Mouse (Mus musculus) embryonic facial prominence, embryonic 11.5 days (tissue): Measurements from ENCODE around the gene B230118H07Rik. TPM values are rescaled to one million over a fixed set of nuclear protein-coding genes. Genes with fewer than 3 reads are reported as not detected.

Experiments used
- ATAC-seq: fragments of 200-750 bp; cut with Nextera tagmentation; replicated peaks from 2 replicates; pipeline ENCODE4 v1.8.0; 2017; ENCODE audit warnings: low read depth; ENCODE audit not compliant: insufficient number of reproducible peaks, low FRiP score, low TSS enrichment
- DNase-seq: peaks from one replicate; pipeline ENCODE4 v3.0.0-alpha.2; 2015; ENCODE audit warnings: low spot score
- H3K27ac ChIP-seq: fragments of 300-500 bp; sonication (generic); replicated peaks from 2 replicates; pipeline ENCODE4 v1.5.1; 2014; ENCODE audit warnings: mild to moderate bottlenecking, low read depth, low read length, control low read depth
- H3K27me3 ChIP-seq: fragments of 300-500 bp; sonication (generic); 2 replicates; pipeline ENCODE4 v1.6.1; 2014; ENCODE audit warnings: mild to moderate bottlenecking, low read length, moderate library complexity, mixed read lengths; ENCODE audit not compliant: control insufficient read depth, insufficient read depth
- H3K36me3 ChIP-seq: fragments of 300-500 bp; sonication (generic); replicated peaks from 2 replicates; pipeline ENCODE4 v1.6.1; 2014; ENCODE audit warnings: low read depth, mild to moderate bottlenecking, low read length, moderate library complexity, mixed read lengths; ENCODE audit not compliant: control insufficient read depth, insufficient read depth
- H3K4me1 ChIP-seq: fragments of 300-500 bp; sonication (generic); 2 replicates; pipeline ENCODE4 v1.6.1; 2014; ENCODE audit warnings: low read length, mixed read lengths; ENCODE audit not compliant: control insufficient read depth, insufficient read depth
- H3K4me2 ChIP-seq: fragments of 300-500 bp; sonication (generic); 2 replicates; pipeline ENCODE4 v1.6.1; 2014; ENCODE audit warnings: low read depth, mild to moderate bottlenecking, control low read depth, low read length, moderate library complexity
- H3K4me3 ChIP-seq: fragments of 300-500 bp; sonication (generic); 2 replicates; pipeline ENCODE4 v1.5.1; 2014; ENCODE audit warnings: low read depth, low read length, control low read depth
- H3K9ac ChIP-seq: fragments of 300-500 bp; sonication (generic); replicated peaks from 2 replicates; pipeline ENCODE4 v1.6.1; 2014; ENCODE audit warnings: mild to moderate bottlenecking, control low read depth, low read length
- H3K9me3 ChIP-seq: fragments of 300-500 bp; sonication (generic); replicated peaks from 2 replicates; pipeline ENCODE4 v1.6.1; 2016; ENCODE audit warnings: mild to moderate bottlenecking, low read length, inconsistent platforms, mixed read lengths; ENCODE audit not compliant: control insufficient read depth
- WGBS: fragments of 180-500 bp; shearing (Covaris S2); extraction: QIAGEN DNeasy Blood & Tissue Kit; methylation state at CpG from one replicate; pipeline ENCODE4 v1.1.7; 2014; 5-methylcytosine and 5-hydroxymethylcytosine counted together
- polyA plus RNA-seq: library from polyadenylated mRNA; unstranded; fragments of >200 nt; fragmentation: Nextera tagmentation; extraction: Ambion mirVana; gene quantifications from 2 replicates; pipeline ENCODE4 v1.2.1, GENCODE M21; 2014

Gene B230118H07Rik
- polyA plus RNA-seq, 1 experiment from 2014 or later: 63.7 TPM

DNA sequence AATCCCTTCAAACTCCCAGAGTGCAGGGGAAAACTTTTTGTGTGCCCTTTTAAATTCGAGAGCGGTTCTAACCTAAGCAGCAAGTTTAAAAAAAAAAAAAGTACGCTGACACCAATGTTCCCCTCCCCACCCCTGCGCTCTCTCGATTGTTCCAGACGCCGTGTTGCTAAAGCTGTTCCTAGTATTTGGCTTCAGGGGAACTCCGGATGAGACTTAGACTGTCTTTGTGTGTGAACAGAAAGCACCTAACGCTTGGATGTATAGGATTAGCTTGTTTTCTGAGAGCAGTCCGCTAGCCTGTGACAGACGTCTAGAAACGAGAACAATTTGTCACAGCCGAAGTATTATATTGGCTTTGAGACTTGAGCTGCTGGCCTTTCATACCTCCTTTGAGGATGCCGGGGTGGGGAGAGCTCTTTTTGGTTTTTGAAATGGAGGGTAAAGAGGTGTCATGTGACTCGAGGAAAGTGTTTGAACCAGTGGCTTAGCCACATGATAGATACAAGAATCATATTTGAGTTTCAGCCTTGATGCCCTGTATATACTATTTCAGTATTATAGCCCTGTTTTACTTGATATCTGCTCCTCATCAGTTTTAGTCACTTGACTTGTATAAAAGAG is 29.9 kb upstream of the B230118H07Rik start:
- WGBS: 3% methylated on average over 15 of the region's 15 CpGs
- Histone ChIP-seq H3K9me3 (no peaks in the 10 kb centered on the region), H3K27me3 (no peaks in the 10 kb centered on the region), H3K27ac (no peak overlapping the region), H3K4me1 (no peaks in the 10 kb centered on the region), H3K4me3 (peak overlapping the region; percentile 88), H3K9ac (no peak overlapping the region; the same call in 1 of the 2 replicates), H3K36me3 (no peaks in the 10 kb centered on the region), H3K4me2 (peak overlapping the region; percentile 50)
- DNase-seq: peak; percentile 30
- no peak for ATAC-seq

DNA sequence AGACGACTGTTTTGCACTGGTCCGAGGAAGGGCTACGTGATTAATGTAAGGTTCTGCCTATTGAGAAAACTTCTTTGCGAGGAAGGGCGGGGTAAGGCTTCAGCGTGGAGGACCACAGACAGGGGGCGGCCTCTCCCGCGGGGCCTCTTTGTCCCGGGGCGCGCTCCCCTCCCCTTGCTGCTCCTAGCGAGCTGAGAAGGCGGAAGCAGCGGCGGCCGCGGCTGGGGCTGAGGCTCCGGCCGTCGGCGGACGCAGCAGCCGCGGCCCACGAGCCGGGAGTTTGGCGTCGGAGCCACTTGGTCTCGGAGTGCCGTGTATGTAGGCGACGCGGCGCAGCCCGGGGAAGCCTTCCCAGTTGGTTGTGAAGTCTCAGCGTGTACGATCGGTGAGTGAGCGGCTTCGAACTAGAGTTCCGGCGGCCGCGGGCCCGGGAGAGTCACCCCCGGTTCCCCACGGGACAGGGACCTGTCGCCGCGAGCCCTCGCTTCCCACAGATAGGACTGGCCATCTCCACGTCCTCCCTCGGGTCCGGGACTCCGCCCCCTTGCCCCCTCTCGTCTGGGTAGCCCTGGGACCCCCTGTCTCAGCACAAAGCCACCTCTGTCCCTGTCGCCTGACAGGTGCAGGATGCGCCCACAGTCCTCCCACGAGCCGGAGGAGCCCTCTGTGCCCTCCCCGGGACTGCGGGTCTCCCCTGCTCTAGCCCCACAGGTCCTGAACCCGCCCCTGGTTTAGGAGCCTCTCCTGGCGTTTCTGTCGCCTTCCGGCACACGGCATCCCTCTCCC is 29.1 kb upstream of the B230118H07Rik start, which contains the start of gene Traf6:
Gene Traf6, plus strand, starts transcription at position 194 of the 786 bp plus-strand sequence.
- Histone ChIP-seq H3K27ac (no peak within 1 kb of the TSS; the same call in 1 of the 2 replicates), H3K4me1 (no peaks in the 10 kb centered on the region), H3K9me3 (no peaks in the 10 kb centered on the region), H3K4me2 (peak within 1 kb of the TSS; percentile 50), H3K9ac (peak within 1 kb of the TSS; percentile 81), H3K4me3 (peak within 1 kb of the TSS; percentile 88), H3K36me3 (no peaks in the 10 kb centered on the region), H3K27me3 (no peaks in the 10 kb centered on the region)
- DNase-seq (peak; percentile 88), ATAC-seq (peak; percentile 84)
- WGBS: under 1% methylated on average over 68 of the region's 68 CpGs

DNA sequence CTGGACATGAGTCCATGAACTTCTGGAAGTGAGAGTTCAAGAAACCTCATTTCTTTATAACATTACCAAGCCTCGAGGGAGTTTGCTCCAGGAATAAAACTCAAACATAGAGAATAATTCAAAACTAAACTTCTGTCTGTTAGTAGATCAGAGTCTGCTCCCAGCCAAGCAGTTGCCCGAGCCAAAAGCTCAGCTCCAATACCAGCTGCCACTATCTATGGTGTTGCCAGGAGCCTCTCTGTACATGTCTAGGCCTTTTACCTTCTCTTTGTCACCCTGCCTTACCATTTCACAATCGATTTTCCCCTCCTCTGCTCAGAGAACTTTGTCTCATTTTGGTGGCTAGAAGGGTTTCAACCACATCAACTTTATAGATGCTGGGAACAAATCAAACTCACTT is 24.2 kb upstream of the B230118H07Rik start:
- ATAC-seq (no peak), DNase-seq (no peak)
- no peak overlapping the region for H3K27ac ChIP-seq
- no peak overlapping the region for H3K4me3 ChIP-seq
- H3K4me1 ChIP-seq: no peaks in the 10 kb centered on the region
- no peaks in the 10 kb centered on the region for H3K9me3 ChIP-seq
- H3K9ac ChIP-seq: no peak overlapping the region
- no peaks in the 10 kb centered on the region for H3K27me3 ChIP-seq
- H3K4me2 ChIP-seq: no peak overlapping the region
- WGBS: 80% methylated on average over 3 of the region's 3 CpGs
- H3K36me3 ChIP-seq: no peaks in the 10 kb centered on the region

DNA sequence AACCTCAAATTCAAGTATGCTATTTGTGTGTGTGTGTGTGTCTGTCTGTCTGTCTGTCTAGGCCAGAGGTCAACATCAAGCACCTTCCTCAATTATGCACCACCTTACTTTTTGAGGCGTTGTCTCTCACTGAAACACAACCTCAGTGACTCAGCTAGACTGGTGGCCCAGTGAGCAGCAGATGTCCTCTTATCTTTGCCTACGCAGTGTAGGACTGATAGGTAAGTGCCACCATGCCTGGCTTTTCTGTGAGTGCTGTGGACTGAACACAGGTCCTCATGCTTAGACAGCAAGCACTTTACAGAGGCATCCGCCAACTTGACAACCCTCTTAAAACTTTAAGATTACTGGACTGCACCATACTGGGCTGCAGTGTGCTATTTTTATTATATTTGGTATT is 19.4 kb upstream of the B230118H07Rik start:
- ATAC-seq (0 out of 2 replicates have a peak, but pooled peaks have one; percentile 17), DNase-seq (no peak)
- Histone ChIP-seq H3K4me3 (no peak overlapping the region), H3K27me3 (no peaks in the 10 kb centered on the region), H3K4me1 (no peaks in the 10 kb centered on the region), H3K27ac (no peak overlapping the region), H3K36me3 (no peaks in the 10 kb centered on the region), H3K9ac (no peak overlapping the region), H3K9me3 (no peaks in the 10 kb centered on the region), H3K4me2 (no peak overlapping the region)
- WGBS: 89% methylated on average over 3 of the region's 3 CpGs

DNA sequence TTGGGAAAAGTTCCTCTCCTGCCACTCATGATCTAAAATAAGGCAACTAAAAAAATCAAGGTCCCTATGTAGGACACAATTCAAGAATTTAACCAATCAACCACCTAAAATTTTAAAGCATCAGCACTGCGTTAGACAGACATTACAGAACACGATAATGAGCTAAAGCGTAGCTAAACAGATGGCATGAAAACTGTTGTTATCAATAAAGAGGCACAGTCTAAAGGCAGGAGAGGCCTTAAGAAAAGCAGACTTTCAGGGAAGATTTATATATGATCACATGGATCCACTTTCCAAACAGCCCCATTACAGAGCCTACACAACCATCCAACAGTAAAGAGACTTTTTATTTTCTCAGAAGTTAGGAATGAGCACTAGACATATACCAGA is 16.4 kb upstream of the B230118H07Rik start:
- ATAC-seq: no peak

DNA sequence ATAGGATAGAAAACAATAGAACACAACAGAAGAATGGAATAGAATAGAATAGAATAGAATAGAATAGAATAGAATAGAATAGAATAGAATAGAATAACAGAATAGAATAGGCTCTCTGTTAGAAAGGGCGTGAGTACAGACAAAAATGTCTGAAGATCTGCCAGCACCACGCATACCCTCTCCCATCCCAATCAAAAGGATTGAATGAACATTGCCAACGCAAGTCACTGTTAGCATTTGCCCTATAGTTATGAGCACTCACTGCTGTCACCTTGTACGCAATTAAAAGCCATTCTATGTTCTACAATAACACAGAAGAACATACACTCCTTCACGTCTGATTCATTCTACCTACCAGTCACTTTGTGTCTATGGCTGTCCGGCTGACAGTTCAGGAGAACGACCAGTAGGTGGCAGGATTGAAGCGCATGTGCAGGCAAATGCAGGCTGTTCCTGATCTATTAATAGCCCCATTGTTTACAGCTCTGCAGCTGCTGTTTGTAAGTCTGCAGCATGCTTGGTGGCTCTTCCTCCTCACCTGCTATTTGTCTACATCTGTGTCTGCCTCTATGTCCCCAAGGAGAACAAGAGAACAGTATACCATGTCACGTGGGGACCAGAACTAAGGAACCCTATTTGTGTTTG is 15.8 kb upstream of the B230118H07Rik start:
- no peak overlapping the region for H3K4me3 ChIP-seq
- no peaks in the 10 kb centered on the region for H3K36me3 ChIP-seq
- H3K9me3 ChIP-seq: no peaks in the 10 kb centered on the region
- H3K4me2 ChIP-seq: no peak overlapping the region
- 24% methylated on average over 9 of the region's 9 CpGs for WGBS
- DNase-seq (peak; percentile 86), ATAC-seq (peak; percentile 78; the same call in 1 of the 2 replicates)
- H3K27ac ChIP-seq: no peak overlapping the region
- H3K4me1 ChIP-seq: no peaks in the 10 kb centered on the region
- no peaks in the 10 kb centered on the region for H3K27me3 ChIP-seq
- H3K9ac ChIP-seq: no peak overlapping the region

More for the DNA sequence above, 16.4 kb upstream of the B230118H07Rik start:
- H3K36me3 ChIP-seq: no peaks in the 10 kb centered on the region
- H3K27ac ChIP-seq: no peak overlapping the region
- no peak overlapping the region for H3K9ac ChIP-seq
- H3K4me2 ChIP-seq: no peak overlapping the region
- H3K27me3 ChIP-seq: no peaks in the 10 kb centered on the region
- no peak overlapping the region for H3K4me3 ChIP-seq
- DNase-seq: no peak
- no peaks in the 10 kb centered on the region for H3K9me3 ChIP-seq
- 85% methylated on average over 3 of the region's 3 CpGs for WGBS
- H3K4me1 ChIP-seq: no peaks in the 10 kb centered on the region

DNA sequence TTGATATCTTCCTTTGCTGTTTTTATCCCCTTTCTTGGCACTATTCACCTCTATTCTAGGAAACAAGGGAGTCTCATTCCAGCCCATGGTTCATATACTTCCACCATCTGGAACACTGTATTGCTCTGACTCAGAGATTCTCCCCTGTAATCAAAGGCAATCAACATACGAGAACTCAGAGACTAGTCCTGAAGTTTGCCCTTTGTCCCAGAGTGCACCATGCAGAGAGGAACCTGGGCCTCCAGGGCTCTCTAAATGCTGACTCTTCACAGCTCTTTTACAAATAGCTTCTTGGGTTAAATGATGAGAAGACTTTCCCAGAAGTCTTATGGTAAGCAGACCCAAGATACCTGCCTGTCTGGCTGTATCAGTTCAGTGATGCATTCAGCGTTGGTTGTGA is 11.2 kb upstream of the B230118H07Rik start:
- DNase-seq (no peak), ATAC-seq (no peak)
- no peaks in the 10 kb centered on the region for H3K9me3 ChIP-seq
- 69% methylated on average over 2 of the region's 2 CpGs for WGBS
- no peaks in the 10 kb centered on the region for H3K27me3 ChIP-seq
- H3K9ac ChIP-seq: no peak overlapping the region
- H3K36me3 ChIP-seq: no peaks in the 10 kb centered on the region
- no peaks in the 10 kb centered on the region for H3K4me1 ChIP-seq
- H3K4me3 ChIP-seq: no peak overlapping the region
- H3K27ac ChIP-seq: no peak overlapping the region
- H3K4me2 ChIP-seq: no peak overlapping the region
